Mouse (Mus musculus) myocyte (in vitro differentiated cells): ENCODE data around the gene Arhgap25. TPM values are rescaled to one million over a fixed set of nuclear protein-coding genes. Genes with fewer than 3 reads are reported as not detected.

Source experiments
- H3K27me3 ChIP-seq: one replicate; pipeline ENCODE4 v1.6.1; 2011; ENCODE audit not compliant: control insufficient read depth, insufficient read depth, insufficient read length
- H3K36me3 ChIP-seq: one replicate; pipeline ENCODE4 v1.6.1; 2011; ENCODE audit not compliant: control insufficient read depth, insufficient read depth
- H3K4me2 ChIP-seq: one replicate; pipeline ENCODE4 v1.6.1; 2011; ENCODE audit warnings: low read depth, control low read depth
- H3K4me3 ChIP-seq: one replicate; pipeline ENCODE4 v1.5.1; 2011; ENCODE audit warnings: mild to moderate bottlenecking, control low read depth, moderate library complexity
- H3K79me2 ChIP-seq: one replicate; pipeline ENCODE4 v1.6.1; 2011; ENCODE audit not compliant: control insufficient read depth, insufficient read depth
- H3ac ChIP-seq: one replicate; pipeline ENCODE4 v1.6.1; 2011; ENCODE audit not compliant: control insufficient read depth, insufficient read length
- CEBPB ChIP-seq: IDR thresholded peaks from 2 replicates; pipeline ENCODE4 v1.6.1; 2011; ENCODE audit warnings: mild to moderate bottlenecking, moderate library complexity; ENCODE audit not compliant: poor library complexity, insufficient read depth, severe bottlenecking
- E2F4 ChIP-seq: IDR thresholded peaks from one replicate; pipeline ENCODE4 v1.6.1; 2011; ENCODE audit warnings: mild to moderate bottlenecking, control low read depth, moderate library complexity; ENCODE audit not compliant: insufficient read depth
- MAX ChIP-seq: IDR thresholded peaks from one replicate; pipeline ENCODE4 v1.6.1; 2011; ENCODE audit warnings: low read depth, mild to moderate bottlenecking, control low read depth
- MYOD1 ChIP-seq, 3 experiments: IDR thresholded peaks; one replicate each; pipeline ENCODE4 v1.6.1; 2011; ENCODE audit warnings: control low read depth in 2 of 3, low read depth in 2 of 3, mild to moderate bottlenecking in 2 of 3, moderate library complexity in 1 of 3; ENCODE audit not compliant: insufficient read length in 2 of 3, control insufficient read depth in 1 of 3
- MYOG ChIP-seq, 3 experiments: IDR thresholded peaks; one replicate each; pipeline ENCODE4 v1.6.1; 2011; ENCODE audit warnings: control low read depth in 2 of 3, low read depth in 2 of 3, mild to moderate bottlenecking in 2 of 3; ENCODE audit not compliant: insufficient read length in 2 of 3, control insufficient read depth in 1 of 3, insufficient read depth in 1 of 3
- POLR2A ChIP-seq: IDR thresholded peaks from one replicate; pipeline ENCODE4 v1.6.1; 2011; ENCODE audit warnings: low read depth, mild to moderate bottlenecking, control low read depth, moderate library complexity; ENCODE audit not compliant: insufficient read length
- POLR2AphosphoS2 ChIP-seq: IDR thresholded peaks from one replicate; pipeline ENCODE4 v1.6.1; 2011; ENCODE audit warnings: low read depth, control low read depth; ENCODE audit not compliant: insufficient read length
- REST ChIP-seq: IDR thresholded peaks from one replicate; pipeline ENCODE4 v1.6.1; 2011; ENCODE audit warnings: mild to moderate bottlenecking, control low read depth, moderate library complexity; ENCODE audit not compliant: insufficient read depth, insufficient read length
- SRF ChIP-seq: IDR thresholded peaks from one replicate; pipeline ENCODE4 v1.6.1; 2011; ENCODE audit warnings: low read depth; ENCODE audit not compliant: control insufficient read depth, insufficient read length
- TCF12 ChIP-seq: IDR thresholded peaks from one replicate; pipeline ENCODE4 v1.6.1; 2011; ENCODE audit warnings: mild to moderate bottlenecking, control low read depth; ENCODE audit not compliant: poor library complexity, insufficient read depth, severe bottlenecking
- TCF3 ChIP-seq: IDR thresholded peaks from one replicate; pipeline ENCODE4 v1.6.1; 2011; ENCODE audit warnings: low read depth, control low read depth; ENCODE audit not compliant: insufficient read length
- USF1 ChIP-seq: IDR thresholded peaks from one replicate; pipeline ENCODE4 v1.6.1; 2011; ENCODE audit warnings: low read depth, mild to moderate bottlenecking, control low read depth, moderate library complexity
- polyA plus RNA-seq: library from polyadenylated mRNA; unstranded; fragments of >200 nt; fragmentation: generic; extraction: Trizol; gene quantifications from one replicate; pipeline ENCODE4 v1.2.1, GENCODE M21; 2012; ENCODE audit warnings: missing spikeins

The Arhgap25 gene
- polyA plus RNA-seq, 1 experiment = 0.34 TPM

- peaks cover 46% of the 10 kb centered on the region for H3K27me3 ChIP-seq
- no peaks in the 10 kb centered on the region for H3K36me3 ChIP-seq
Measured at GRCm38 (mm10) chr6:87451016-87451415, 82.0 kb downstream of the Arhgap25 start.

GRCm38 (mm10) chr6:87449534-87449933 is 83.5 kb downstream of the Arhgap25 start:
- no peak overlapping the region for H3ac ChIP-seq
- H3K4me2 ChIP-seq = no peak overlapping the region
- no peaks in the 10 kb centered on the region for H3K79me2 ChIP-seq
- no peak overlapping the region for H3K4me3 ChIP-seq
- no peak for TF ChIP-seq E2F4
- no peak for TF ChIP-seq POLR2AphosphoS2
- no peak for TF ChIP-seq MYOG (IDR thresholded peaks at IDR 0.05; ENCODE audit: control insufficient read depth in 1 of 3, insufficient read depth in 1 of 3, insufficient read length in 2 of 3, low read depth in 2 of 3)
- no peak for TF ChIP-seq REST
- TF ChIP-seq SRF = no peak
- TF ChIP-seq TCF12 = no peak
- TF ChIP-seq CEBPB = no peak
- no peak for TF ChIP-seq MAX
- no peak for TF ChIP-seq TCF3
- no peak for TF ChIP-seq USF1
- TF ChIP-seq POLR2A = no peak
- TF ChIP-seq MYOD1 (IDR thresholded peaks at IDR 0.05; ENCODE audit: control insufficient read depth in 1 of 3, insufficient read length in 2 of 3, low read depth in 2 of 3) = no peak
- H3K27me3 ChIP-seq = peaks cover 46% of the 10 kb centered on the region
- H3K36me3 ChIP-seq = no peaks in the 10 kb centered on the region

More at GRCm38 (mm10) chr6:87451016-87451415, 82.0 kb downstream of the Arhgap25 start:
- Histone ChIP-seq H3K79me2 (no peaks in the 10 kb centered on the region), H3ac (no peak overlapping the region), H3K4me2 (no peak overlapping the region), H3K4me3 (no peak overlapping the region)
- TF ChIP-seq SRF (no peak), MAX (no peak), POLR2AphosphoS2 (no peak), E2F4 (no peak)

- no peak overlapping the region for H3ac ChIP-seq
- no peaks in the 10 kb centered on the region for H3K36me3 ChIP-seq
- TF ChIP-seq MAX (no peak), CEBPB (no peak), MYOD1 (IDR thresholded peaks at IDR 0.05; ENCODE audit: control insufficient read depth in 1 of 3, insufficient read length in 2 of 3, low read depth in 2 of 3) (no peak), E2F4 (no peak), POLR2AphosphoS2 (no peak), TCF12 (no peak), SRF (no peak), USF1 (no peak), POLR2A (no peak), TCF3 (no peak)
- no peak overlapping the region for H3K4me2 ChIP-seq
- no peaks in the 10 kb centered on the region for H3K79me2 ChIP-seq
- no peak overlapping the region for H3K4me3 ChIP-seq
- H3K27me3 ChIP-seq = peaks cover 50% of the 10 kb centered on the region
Measured at GRCm38 (mm10) chr6:87447217-87447616, 85.8 kb downstream of the Arhgap25 start.

- H3K27me3 ChIP-seq = peaks cover 36% of the 10 kb centered on the region
- no peak overlapping the region for H3K4me3 ChIP-seq
- H3ac ChIP-seq = no peak overlapping the region
- no peaks in the 10 kb centered on the region for H3K36me3 ChIP-seq
- no peak overlapping the region for H3K4me2 ChIP-seq
- TF ChIP-seq REST = no peak
- no peak for TF ChIP-seq TCF12
- TF ChIP-seq USF1 = no peak
- TF ChIP-seq POLR2A = no peak
- TF ChIP-seq SRF = no peak
- TF ChIP-seq MYOD1 (IDR thresholded peaks at IDR 0.05; ENCODE audit: control insufficient read depth in 1 of 3, insufficient read length in 2 of 3, low read depth in 2 of 3) = no peak
- TF ChIP-seq CEBPB = no peak
- TF ChIP-seq MAX = no peak
- TF ChIP-seq POLR2AphosphoS2 = no peak
- no peak for TF ChIP-seq TCF3
- TF ChIP-seq E2F4 = no peak
- no peak for TF ChIP-seq MYOG (IDR thresholded peaks at IDR 0.05; ENCODE audit: control insufficient read depth in 1 of 3, insufficient read depth in 1 of 3, insufficient read length in 2 of 3, low read depth in 2 of 3)
- no peaks in the 10 kb centered on the region for H3K79me2 ChIP-seq
Measured at GRCm38 (mm10) chr6:87445222-87445621, 87.8 kb downstream of the Arhgap25 start.

GRCm38 (mm10) chr6:87443253-87443652 is 89.8 kb downstream of the Arhgap25 start:
- TF ChIP-seq MAX (no peak), TCF12 (no peak), USF1 (no peak), POLR2A (no peak), MYOG (IDR thresholded peaks at IDR 0.05; ENCODE audit: control insufficient read depth in 1 of 3, insufficient read depth in 1 of 3, insufficient read length in 2 of 3, low read depth in 2 of 3) (no peak)
- Histone ChIP-seq H3ac (no peak overlapping the region), H3K79me2 (no peaks in the 10 kb centered on the region), H3K27me3 (peaks cover 17% of the 10 kb centered on the region), H3K4me2 (no peak overlapping the region), H3K36me3 (no peaks in the 10 kb centered on the region), H3K4me3 (no peak overlapping the region)
